Mouse (Mus musculus): ENCODE results near the gene Ldhc. TPM values are rescaled to one million over a fixed set of nuclear protein-coding genes. Genes with fewer than 3 reads are reported as not detected.
"Not testable (repeated sequence)": the region's sequence is repeated elsewhere in the genome, so short reads cannot be mapped to it uniquely, and the experiment has no call there.

The Ldhc gene
- total RNA-seq, 2 experiments from 2014 or later: not detected

DNA sequence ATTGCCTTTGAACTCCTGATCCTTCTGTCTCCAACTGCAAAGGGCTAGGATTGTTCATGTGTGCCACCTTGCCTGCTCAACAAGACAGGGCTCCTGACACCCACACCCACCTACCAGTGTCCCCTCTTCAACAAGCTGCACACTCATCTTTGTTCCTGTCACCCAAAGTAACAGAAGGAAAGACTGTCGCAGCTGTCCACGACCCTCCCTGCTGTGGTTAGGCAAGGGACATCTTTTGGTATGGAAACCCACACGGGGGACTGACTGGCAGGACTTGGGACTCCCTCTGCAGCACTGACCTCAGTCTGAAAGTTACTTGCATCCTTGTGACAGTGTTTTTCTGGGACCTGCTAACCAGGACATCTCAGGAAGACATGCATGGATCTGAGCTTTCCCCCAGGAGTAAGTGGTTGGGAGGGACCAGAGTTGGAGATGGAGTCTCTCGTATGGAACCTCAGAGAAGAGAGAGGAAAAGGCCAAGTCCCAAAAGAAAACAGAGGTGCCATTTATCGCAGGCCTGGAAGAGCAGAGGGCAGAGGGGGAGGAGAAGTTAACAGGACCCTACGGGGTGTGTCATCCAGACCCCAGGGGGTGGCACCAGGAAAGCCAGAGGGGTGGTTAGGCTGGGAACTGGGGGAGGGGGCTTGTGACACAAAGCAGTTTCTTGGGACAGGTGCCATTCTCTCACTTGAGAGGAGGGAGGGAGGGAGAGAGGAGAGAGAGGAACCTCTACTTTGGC lies 20.0 kb upstream of the Ldhc start, which contains the start of gene Ldha:
Ldha (plus strand) TSS at position 689 of the 739 bp plus-strand sequence.
- intact Hi-C loops (cut with DNase I): no loop called here
- no peak for DNase-seq

DNA sequence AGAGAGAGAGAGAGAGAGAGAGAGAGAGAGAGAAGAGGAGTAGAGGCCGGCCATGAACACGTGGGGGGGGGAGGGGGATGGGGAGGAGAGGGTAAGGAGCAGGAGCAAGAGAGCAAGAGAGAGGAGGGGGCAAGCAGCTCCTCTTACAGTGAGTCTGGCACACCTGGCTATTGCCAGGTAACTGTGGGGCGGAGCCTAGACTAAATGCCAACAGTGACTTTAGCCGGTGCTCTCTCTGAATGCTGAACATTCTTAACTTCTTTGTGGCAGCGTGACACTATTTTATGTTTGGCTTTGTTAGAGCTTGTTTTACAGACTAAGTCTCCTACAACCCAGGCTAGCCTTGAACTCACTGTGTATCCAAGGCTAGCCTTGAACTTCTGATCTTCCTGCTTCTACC lies 18.7 kb upstream of the Ldhc start:
- intact Hi-C loops (cut with DNase I): no loop called here

DNA sequence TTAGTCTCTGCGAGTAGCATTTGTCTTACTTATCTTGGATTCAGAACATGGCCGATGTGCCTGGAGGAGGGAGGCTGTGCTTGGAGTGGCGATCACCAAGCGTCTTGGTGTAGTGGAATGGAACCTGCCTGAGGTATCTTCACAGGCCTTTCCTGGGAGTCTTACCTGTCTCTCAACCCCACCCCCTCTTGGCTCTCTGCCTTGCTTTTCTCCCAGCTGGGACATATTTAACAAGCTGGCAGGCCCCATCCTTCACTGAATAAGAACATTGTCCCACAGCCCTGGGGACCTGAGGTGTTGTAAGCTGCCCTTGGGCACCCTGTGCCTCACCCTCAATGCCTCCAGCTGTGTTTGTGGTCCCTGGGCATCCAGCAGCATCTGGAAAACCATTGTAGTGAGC lies 17.4 kb upstream of the Ldhc start:
- no peak for DNase-seq
- intact Hi-C loops (cut with DNase I): no loop called here

More for the DNA sequence above, 18.7 kb upstream of the Ldhc start:
- no peak for DNase-seq

DNA sequence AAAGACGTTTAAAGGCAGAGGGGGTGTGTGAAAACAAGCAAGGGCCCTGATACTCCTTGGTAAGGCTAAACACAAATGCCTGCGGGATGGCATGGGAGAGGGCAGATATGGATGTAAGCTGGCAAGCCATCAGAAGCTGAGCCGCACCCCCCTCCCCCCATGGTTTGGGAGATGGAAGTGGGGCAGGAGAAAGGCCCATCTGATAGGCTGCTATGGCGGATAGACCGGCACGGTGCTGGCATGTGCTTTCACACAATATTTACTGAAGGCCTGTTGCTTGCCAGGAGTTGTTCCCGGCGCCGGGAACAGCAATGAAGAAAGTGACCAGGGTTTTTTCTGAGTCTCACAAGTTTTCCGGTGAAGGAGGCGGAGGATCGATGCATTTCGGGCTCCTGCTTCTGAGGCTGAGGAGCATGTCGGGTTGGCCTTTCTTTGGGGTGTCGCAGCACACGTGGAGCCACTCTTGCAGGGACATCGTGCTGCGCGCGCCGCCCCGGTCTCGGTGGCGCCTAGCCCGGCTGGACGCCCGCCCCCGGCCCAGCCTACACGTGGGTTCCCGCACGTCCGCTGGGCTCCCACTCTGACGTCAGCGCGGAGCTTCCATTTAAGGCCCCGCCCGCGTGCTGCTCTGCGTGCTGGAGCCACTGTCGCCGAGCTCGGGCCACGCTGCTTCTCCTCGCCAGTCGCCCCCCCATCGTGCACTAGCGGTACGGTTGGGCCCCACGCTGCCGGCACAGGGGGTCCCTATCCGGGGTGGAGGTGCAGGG lies 15.6 kb upstream of the Ldhc start:
- intact Hi-C loops (cut with DNase I): no loop called here

DNA sequence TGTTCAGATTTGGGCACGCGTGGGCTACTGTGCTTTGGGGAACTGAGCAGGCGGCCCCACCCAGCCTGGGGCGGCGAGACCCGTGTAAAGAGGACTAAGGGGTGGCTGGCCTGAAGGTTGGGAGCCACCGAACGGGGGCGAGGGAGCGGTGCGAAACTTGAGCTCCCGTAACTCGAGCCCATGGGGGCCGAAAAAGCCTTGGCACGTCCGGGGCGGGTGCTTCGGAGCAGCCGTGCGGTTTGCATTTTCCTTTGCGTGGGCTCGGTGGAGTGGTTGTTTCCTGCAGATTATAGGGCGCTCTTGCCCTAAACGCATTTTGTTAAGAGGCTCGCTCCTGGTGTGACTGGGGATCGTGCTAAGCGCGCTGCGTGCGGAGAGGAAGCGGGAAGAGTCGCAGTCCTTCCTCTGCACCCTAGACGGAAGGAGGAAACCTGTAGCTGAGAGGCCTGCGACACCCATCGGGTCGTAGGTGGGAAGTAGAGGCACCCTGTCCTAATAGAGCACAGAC lies 15.0 kb upstream of the Ldhc start:
- intact Hi-C loops (cut with DNase I): no loop called here
- DNase-seq: no peak

More for the DNA sequence above, 15.6 kb upstream of the Ldhc start:
- peak; percentile 94 for DNase-seq

DNA sequence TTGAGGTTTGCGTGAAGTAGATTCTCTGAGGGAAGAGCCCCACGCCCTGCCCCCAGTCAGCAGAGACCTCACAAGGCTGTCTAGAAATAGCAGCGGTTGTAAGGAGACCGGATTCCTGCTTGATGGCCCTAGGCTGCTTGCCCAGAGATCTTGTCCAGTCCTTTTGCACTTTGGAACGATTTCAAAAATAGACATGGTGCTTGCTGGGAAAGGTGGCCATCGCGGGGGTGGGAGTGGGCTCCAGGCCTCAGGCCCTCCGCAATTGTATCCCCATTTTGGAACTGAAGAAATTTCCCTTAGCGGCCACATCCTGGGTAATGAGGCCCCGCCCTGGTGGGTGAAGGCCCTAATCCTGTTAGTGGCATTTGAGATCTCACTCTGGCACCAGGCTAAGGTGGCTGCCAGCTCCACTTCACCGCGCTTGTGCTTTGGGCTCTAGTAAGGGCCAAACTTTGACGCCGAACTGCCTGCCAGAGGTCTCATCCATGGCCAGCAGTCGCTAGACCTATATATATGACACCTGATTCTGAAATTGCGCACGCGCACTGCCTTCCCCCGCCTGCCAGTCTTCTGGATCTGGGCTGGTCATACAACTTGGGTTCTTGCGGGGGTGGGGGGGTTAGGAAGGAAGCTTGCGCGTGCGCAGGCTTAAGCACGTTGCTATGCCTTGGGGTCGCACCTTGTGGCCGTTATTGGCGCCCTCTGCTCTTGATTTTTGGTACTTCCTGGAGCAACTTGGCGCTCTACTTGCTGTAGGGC lies 14.3 kb upstream of the Ldhc start:
- intact Hi-C loops (cut with DNase I): no loop called here
- DNase-seq: peak; percentile 82

DNA sequence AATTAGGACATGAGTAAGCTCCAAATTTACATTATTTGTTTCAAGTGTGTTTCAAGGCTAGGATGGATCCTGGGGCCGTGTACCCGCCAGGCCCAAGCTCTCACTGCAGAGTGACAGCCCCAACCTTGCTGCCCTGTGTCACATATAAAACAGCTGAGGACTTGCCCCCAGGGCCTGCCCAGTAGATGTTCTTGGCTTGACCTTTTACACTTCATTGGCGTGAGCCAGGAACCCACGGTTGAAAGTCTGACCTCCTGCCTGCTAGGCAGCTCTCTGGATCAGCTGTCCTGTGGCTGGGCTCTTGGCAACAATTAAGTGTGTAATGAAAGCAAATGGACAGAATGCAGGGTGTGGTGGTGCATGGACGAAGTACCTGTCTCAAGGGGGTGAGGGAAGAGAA lies 11.7 kb upstream of the Ldhc start:
- no peak for DNase-seq
- intact Hi-C loops (cut with DNase I): no loop called here

DNA sequence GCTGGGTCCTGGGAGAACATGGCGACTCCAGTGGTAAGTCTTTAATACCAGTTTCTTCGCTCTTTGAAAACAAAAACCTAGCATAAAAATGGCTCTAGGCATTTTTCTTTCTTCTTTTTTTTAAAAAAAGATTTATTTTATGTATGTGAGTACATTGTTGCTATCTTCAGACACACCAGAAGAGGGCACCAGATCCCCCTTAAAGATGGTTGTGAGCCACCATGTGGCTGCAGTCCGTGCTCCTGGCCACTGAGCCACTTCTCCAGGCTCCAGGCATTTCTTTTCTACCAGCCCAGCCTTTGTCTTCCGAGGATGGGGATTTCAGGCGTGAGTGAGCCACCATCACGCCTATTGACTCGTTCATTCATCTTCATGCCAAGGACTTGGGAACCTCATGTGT lies 10.0 kb upstream of the Ldhc start:
- intact Hi-C loops (cut with DNase I): no loop called here

DNA sequence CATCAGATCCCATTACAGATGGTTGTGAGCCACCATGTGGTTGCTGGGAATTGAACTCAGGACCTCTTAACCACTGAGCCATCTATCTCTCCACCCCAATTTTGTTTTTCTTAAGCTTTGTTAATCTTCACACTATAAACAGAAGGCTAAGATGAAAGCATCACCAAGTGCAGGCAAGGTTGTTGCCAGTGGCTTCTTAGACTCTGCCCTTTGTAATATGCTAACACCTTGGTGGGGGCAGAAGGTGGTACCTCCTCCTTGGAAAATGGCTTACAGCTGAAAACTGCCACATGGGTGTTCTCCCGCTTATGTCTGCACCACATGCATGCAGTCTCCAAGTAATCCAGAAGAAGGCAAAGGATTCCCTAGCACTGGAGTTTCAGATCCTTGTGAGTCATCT lies 8.3 kb upstream of the Ldhc start:
- intact Hi-C loops (cut with DNase I): no loop called here
- DNase-seq: no peak

More for the DNA sequence above, 10.0 kb upstream of the Ldhc start:
- no peak for DNase-seq

DNA sequence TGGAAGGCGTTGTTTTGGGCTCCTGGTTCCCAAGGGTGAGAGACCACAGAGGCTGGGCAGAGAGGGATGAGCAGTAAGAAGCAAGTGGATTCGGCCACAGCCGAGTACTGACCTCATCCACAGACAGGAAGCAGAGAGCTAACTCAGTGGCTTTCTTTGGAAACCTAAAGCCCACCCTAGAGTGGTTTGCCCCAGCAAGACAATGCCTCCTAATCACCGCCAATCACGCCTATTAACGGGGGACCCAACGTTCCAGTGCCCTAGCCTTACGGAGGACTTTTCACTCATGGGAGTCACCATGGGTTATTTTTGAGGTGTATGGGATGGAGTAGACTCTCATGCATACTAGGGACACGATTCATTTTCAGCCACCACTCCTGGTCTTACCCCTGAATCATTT lies 7.6 kb upstream of the Ldhc start:
- no peak for DNase-seq
- intact Hi-C loops (cut with DNase I): no loop called here

DNA sequence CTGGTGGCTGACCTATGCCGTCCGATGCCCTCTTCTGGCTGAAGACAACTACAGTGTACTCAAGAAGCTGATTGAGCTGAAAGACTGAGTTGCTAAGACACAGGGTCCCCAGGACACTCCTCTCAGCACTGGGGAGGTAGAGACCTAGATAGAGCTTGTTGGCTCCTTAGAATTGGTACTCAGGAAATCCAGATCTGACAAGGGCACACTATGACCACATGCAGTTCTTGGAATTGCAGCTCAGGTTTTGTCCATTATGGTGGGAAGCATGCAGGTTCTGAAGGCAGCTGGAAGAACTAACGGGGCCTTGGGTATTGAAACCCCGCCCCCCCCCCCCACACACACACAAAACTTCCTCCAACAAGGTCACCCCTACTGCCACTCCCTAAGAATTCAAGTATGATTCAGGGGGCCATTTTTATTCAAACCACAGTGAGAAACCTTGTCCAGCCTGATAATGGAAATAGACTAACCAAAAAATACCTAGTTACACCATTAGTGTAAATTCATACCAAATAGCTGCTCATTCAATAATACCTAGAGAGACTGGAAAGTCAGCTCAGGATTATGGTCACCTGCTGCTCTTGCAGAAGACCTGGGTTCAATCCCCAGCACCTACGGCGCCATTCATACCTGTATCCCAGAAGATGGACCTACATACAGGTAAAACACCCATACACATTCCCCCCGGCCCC lies 5.0 kb upstream of the Ldhc start:
- DNase-seq: no peak
- intact Hi-C loops (cut with DNase I): no loop called here

DNA sequence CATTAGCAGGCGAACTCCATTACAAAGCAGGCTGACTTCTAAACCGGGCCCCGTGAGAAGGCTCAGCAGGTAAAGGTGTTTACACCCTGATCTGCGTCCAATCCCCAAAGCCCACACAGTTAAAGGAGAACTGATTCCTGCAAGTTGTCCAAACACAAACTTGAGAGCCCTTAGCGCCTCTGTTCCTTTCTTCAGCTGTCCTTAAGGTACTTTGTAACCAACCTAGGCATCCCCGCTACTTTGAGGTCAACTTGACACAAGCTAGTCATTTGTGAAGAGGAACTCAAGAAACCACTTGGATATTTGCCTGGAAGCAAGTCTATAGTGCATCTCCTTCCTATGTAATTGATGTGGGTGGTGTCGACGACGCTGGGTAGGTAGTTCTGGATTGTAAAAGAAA lies 3.6 kb upstream of the Ldhc start:
- intact Hi-C loops (cut with DNase I): no loop called here
- no peak for DNase-seq

DNA sequence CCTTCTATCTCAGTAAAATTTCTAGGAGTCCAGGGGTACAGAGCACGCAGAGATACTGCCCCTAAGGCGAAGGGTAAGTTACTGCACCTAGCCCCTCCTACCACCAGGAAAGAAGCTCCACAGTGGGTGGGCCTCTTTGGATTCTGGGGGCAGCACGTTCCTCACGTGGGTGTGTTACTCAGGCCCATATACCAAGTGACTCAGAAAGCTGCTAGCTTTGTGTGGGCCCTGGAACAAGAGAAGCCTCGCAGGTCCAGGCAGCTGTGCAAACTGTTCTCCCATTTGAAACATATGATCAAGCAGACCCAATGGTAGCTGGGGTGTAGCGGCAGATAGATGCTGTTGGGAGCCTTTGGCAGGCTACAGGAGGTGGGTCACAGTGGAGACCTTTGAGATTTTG lies 2.0 kb upstream of the Ldhc start:
- intact Hi-C loops (cut with DNase I): no loop called here
- DNase-seq: no peak

DNA sequence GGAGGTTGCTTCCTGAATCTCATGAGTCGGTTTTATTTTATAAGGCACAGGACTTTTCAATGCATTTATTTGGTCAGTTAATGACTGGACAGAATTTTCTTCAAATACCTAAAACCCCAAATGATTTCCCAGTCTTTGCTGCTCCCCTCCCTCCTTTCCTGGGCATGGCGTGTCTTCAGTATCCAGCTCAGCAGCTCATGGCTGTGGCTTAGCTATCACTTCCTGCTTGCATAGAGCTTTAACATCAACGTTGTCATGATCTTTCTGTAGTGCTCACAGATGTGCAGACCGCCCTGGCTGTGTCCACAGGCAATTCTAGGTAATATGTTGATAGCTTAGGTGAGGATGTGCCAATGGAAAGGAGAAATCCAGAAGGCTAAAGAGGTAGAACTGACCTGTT lies 11.0 kb downstream of the Ldhc start:
- no peak for DNase-seq
- intact Hi-C loops (cut with DNase I): no loop called here

DNA sequence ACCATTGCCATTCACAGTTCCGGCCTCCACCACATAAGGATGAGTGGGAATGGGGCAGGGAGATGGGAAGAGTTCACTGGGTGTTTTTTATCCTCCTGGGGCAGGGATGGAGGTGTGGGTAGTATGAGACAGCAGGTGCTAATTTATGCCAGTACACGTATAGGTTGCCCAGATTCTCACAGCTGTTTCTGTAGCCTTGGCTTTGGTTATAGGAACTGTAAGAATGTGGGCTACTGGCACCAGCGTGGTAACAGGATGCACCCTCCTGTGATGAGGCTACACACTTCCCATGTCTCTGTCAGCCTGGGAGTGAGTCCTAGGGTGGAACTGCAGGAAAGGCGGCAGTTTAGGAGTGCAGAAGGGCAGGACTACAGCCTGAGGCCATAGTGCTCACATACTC lies 15.8 kb downstream of the Ldhc start:
- no peak for DNase-seq
- intact Hi-C loops (cut with DNase I): no loop called here

DNA sequence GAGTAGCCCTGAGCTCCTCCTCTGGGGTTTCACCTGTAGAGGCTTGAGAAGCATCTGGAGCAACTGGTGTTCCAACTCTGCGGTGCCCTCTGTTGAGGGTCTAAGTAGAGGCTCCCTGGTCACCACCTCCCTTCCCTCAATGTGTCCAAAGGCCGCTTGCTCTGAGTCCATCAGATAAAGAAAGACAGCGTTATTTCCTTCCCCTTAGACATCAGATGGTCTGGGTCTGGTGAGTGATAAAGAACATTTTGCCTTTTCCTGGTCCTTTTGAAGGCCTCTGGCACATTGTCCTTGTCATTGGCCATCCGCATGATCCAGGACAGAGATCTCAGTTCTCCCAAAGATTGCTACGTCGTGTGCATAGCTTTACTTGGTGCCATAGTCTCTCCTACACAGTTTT lies 16.3 kb downstream of the Ldhc start:
- intact Hi-C loops (cut with DNase I): no loop called here

DNA sequence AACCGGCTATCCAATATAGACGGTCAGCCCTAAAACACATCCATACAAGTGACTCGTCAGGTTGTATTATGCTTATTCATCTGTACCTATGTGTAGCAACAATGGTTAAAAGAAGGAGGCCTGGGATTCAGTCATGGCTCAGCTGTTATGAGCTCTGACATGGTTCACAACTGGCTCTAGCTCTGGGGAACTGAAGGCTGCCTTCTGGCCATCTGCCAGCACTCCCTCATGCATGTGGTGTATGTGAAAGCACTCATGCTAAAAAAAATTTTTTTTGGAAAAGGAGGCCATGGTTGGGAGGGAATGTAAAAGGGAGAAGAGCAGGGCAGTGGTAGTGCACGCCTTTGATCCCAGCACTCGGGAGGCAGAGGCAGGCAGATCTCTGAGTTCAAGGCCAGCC lies 18.8 kb downstream of the Ldhc start:
- DNase-seq: peak; percentile 32
- intact Hi-C loops (cut with DNase I): no loop called here

More for the DNA sequence above, 16.3 kb downstream of the Ldhc start:
- no peak for DNase-seq

DNA sequence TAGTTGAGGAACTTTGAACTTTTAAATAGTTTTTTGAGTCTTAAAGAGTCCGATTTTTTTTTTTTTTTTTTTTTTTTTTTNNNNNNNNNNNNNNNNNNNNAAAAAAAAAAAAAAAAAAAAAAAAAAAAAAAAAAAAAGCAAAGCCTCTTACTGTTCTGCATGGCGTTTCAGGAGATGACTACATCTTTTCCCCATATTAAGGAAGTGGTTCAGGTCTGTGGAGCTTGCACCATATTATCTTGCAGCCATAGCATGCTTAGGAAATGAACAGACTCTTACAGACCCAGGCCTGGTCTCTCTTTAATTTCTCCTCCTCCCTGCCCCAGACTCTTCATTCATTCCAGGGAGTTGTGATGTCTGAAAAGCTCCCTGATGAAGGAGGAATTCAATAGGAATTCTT lies 20.0 kb downstream of the Ldhc start:
- intact Hi-C loops (cut with DNase I): no loop called here
- DNase-seq: no peak

DNA sequence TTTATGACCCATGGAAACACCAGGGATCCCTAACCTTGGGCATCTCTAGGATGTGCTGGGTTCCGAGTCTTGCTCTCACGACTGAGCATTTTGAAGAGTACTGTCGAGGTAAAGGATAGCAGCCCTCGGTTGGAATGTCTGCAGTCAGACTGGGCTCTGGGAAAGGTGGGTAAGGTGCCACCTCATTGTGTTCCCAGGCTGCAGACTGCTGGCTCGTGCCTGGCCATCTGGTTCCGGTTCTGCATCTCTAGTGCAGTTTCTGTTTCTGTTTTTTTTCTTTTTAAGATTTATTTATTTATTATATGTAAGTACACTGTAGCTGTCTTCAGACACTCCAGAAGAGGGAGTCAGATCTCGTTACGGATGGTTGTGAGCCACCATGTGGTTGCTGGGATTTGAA lies 20.9 kb downstream of the Ldhc start:
- intact Hi-C loops (cut with DNase I); DNase-seq: not testable (repeated sequence)

DNA sequence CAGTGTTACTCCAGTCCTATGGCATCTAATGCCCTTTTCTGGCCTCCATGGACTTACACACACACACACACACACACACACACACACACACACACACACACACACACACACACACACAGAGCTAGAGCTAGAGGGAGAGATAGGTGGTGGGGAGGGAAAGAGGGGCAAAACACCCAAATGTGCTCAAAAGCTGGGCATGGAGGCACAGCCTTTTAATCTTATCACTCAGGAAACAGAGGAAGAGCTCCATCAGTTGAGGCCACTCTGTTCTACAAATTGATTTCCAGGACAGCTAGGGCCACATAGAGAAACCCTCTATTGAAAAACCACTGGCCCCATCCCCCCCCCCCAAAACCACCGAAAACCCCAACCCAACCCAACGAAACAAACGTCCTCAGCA lies 22.3 kb downstream of the Ldhc start:
- DNase-seq: no peak
- intact Hi-C loops (cut with DNase I): no loop called here

DNA sequence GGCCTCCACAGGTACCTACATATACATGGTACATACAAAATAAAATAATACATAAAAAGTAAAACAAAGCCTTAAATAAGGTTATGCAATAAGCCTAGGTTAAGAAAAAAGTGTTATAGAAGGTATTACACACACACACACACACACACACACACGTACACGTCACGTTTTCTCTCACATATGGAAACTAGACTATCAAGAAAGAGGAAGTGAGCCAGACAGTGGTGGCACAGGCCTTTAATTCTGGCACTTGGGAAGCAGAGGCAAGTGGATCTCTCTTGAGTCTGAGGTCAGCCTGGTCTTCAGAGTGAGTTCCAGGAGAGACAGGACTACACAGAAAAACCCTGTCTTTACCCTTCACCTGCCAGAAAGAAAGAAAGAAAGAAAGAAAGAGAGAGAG lies 34.5 kb downstream of the Ldhc start:
- intact Hi-C loops (cut with DNase I): no loop called here
- DNase-seq: no peak
